Mouse (Mus musculus): ENCODE measurements around the gene Hoxd13. TPM values are rescaled to one million over a fixed set of nuclear protein-coding genes. Genes with fewer than 3 reads are reported as not detected.

Hoxd13 gene
- polyA plus RNA-seq, 2 experiments = 0.29 TPM; not detected in 1

DNA sequence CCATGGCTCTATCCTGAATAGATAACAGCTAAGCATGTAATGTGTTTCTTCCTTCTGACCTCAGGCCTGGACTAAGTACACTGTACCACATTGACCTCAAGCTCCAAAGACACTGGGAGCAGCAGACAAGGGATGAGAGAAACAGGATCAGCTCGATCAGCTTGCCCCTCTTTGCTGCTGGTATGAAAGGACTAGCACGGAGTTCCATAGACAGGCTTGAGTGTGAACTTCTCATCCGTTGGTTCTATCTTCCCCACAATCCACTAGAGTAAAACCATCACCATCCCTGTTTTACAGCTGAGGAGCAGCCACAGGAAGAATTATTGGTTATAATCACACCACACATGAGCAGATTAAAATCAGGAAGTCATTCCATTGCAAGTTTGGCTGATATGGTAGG, 22.5 kb upstream of the Hoxd13 start:
- no peak overlapping the region for H3K4me2 ChIP-seq (ENCODE audit: low read depth)
- WGBS (ENCODE audit: insufficient replicate concordance) = 47% methylated on average over 3 of the region's 3 CpGs

DNA sequence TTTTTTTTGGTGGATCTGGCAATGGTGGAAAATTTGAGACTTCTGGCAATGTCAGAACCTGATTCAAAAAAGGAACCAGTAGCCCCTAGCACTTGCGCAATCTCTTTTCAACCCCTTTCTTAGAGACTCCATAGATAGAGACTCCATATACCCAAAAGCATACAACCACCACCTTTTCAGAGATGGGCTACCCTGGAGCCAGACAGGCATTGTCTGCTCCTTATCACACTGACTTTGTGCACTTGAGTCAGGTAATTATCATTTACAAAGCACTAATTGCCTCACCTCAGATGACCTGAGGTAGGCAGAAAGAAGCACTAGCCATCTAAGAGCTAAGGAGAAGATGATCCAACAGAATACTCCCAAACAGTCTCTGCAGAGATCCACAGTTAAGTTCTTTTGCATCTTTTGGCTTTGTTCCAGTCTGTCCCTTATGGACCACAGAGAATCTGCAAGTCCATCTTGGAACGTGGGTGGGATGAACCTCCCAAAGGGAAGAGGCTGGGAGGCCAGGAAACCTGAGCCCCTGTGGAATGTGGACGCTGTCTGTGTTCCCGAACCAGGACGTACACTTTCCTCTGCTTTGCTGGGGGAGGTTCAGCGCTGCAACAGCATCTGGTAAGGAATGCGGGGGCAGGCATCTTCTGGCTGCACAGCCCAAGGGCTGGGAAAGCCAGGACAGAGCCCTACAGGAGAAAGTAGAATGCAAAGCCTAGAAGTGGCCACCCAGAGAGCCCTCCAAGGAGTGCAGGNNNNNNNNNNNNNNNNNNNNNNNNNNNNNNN, 20.8 kb upstream of the Hoxd13 start:
- Histone ChIP-seq H3K36me3 (replicated peaks; ENCODE audit: control insufficient read depth, insufficient read depth, low read depth) (no peaks in the 10 kb centered on the region), H3K4me2 (ENCODE audit: low read depth) (no peak overlapping the region), H3K4me3 (ENCODE audit: insufficient read depth in 1 of 2, low read depth in 2 of 2, low read length in 2 of 2) (no peak overlapping the region), H3K9ac (replicated peaks) (no peak overlapping the region), H3K9me3 (ENCODE audit: control insufficient read depth, low read length) (no peaks in the 10 kb centered on the region), H3K27ac (no peak overlapping the region), H3K4me1 (replicated peaks; ENCODE audit: control insufficient read depth in 2 of 2, insufficient read depth in 2 of 2, low read length in 1 of 2) (no peaks in the 10 kb centered on the region), H3K27me3 (ENCODE audit: control insufficient read depth, insufficient read depth, low read length) (peaks cover 58% of the 10 kb centered on the region)
- DNase-seq (ENCODE audit: low read depth in 3 of 3, low spot score in 3 of 3) (no peak), ATAC-seq (ENCODE audit: insufficient read depth) (no peak)
- no peak for TF ChIP-seq EP300 (IDR thresholded peaks at IDR 0.05; ENCODE audit: low read depth)
- TF ChIP-seq CTCF (IDR thresholded peaks at IDR 0.05; ENCODE audit: low read depth) = no peak
- WGBS (ENCODE audit: insufficient replicate concordance) = 12% methylated on average over 7 of the region's 7 CpGs

More for the DNA sequence above, 22.5 kb upstream of the Hoxd13 start:
- no peak overlapping the region for H3K9ac ChIP-seq (replicated peaks)
- H3K27ac ChIP-seq = no peak overlapping the region
- ATAC-seq (ENCODE audit: insufficient read depth) (no peak), DNase-seq (ENCODE audit: low read depth in 3 of 3, low spot score in 3 of 3) (no peak)
- H3K36me3 ChIP-seq (replicated peaks; ENCODE audit: control insufficient read depth, insufficient read depth, low read depth) = no peaks in the 10 kb centered on the region
- H3K4me3 ChIP-seq (ENCODE audit: insufficient read depth in 1 of 2, low read depth in 2 of 2, low read length in 2 of 2) = no peak overlapping the region
- H3K4me1 ChIP-seq (replicated peaks; ENCODE audit: control insufficient read depth in 2 of 2, insufficient read depth in 2 of 2, low read length in 1 of 2) = no peaks in the 10 kb centered on the region
- no peak for TF ChIP-seq EP300 (IDR thresholded peaks at IDR 0.05; ENCODE audit: low read depth)
- TF ChIP-seq CTCF (IDR thresholded peaks at IDR 0.05; ENCODE audit: low read depth) = no peak
- H3K27me3 ChIP-seq (ENCODE audit: control insufficient read depth, insufficient read depth, low read length) = peaks cover 41% of the 10 kb centered on the region
- H3K9me3 ChIP-seq (ENCODE audit: control insufficient read depth, low read length) = no peaks in the 10 kb centered on the region

- no peaks in the 10 kb centered on the region for H3K36me3 ChIP-seq (replicated peaks; ENCODE audit: control insufficient read depth, insufficient read depth, low read depth)
- no peak overlapping the region for H3K27ac ChIP-seq
- H3K4me1 ChIP-seq (replicated peaks; ENCODE audit: control insufficient read depth in 2 of 2, insufficient read depth in 2 of 2, low read length in 1 of 2) = no peaks in the 10 kb centered on the region
- H3K4me3 ChIP-seq (ENCODE audit: insufficient read depth in 1 of 2, low read depth in 2 of 2, low read length in 2 of 2) = no peak overlapping the region
- no peak for ATAC-seq (ENCODE audit: insufficient read depth)
- H3K4me2 ChIP-seq (ENCODE audit: low read depth) = no peak overlapping the region
- H3K9me3 ChIP-seq (ENCODE audit: control insufficient read depth, low read length) = no peaks in the 10 kb centered on the region
- H3K27me3 ChIP-seq (ENCODE audit: control insufficient read depth, insufficient read depth, low read length) = peaks cover 91% of the 10 kb centered on the region
- no peak for TF ChIP-seq EP300 (IDR thresholded peaks at IDR 0.05; ENCODE audit: low read depth)
- DNase-seq (ENCODE audit: low read depth in 3 of 3, low spot score in 3 of 3) = no peak
- no peak overlapping the region for H3K9ac ChIP-seq (replicated peaks)
- 27% methylated on average over 2 of the region's 2 CpGs for whole genome bisulfite sequencing (ENCODE audit: insufficient replicate concordance)
Measured at GRCm38 (mm10) chr2:74652996-74653340, 15.1 kb upstream of the Hoxd13 start.

- Histone ChIP-seq H3K36me3 (replicated peaks; ENCODE audit: control insufficient read depth, insufficient read depth, low read depth) (no peaks in the 10 kb centered on the region), H3K4me3 (ENCODE audit: insufficient read depth in 1 of 2, low read depth in 2 of 2, low read length in 2 of 2) (no peak overlapping the region), H3K27me3 (ENCODE audit: control insufficient read depth, insufficient read depth, low read length) (peaks cover 91% of the 10 kb centered on the region), H3K9me3 (ENCODE audit: control insufficient read depth, low read length) (no peaks in the 10 kb centered on the region), H3K4me2 (ENCODE audit: low read depth) (no peak overlapping the region), H3K4me1 (replicated peaks; ENCODE audit: control insufficient read depth in 2 of 2, insufficient read depth in 2 of 2, low read length in 1 of 2) (no peaks in the 10 kb centered on the region), H3K9ac (replicated peaks) (no peak overlapping the region), H3K27ac (no peak overlapping the region)
- ATAC-seq (ENCODE audit: insufficient read depth) = no peak
- 10% methylated on average over 17 of the region's 17 CpGs for WGBS (ENCODE audit: insufficient replicate concordance)
- TF ChIP-seq CTCF (IDR thresholded peaks at IDR 0.05; ENCODE audit: low read depth) (no peak), EP300 (IDR thresholded peaks at IDR 0.05; ENCODE audit: low read depth) (no peak)
- DNase-seq (ENCODE audit: low read depth in 3 of 3, low spot score in 3 of 3) = no peak
Measured at GRCm38 (mm10) chr2:74653781-74654535, 14.2 kb upstream of the Hoxd13 start.

DNA sequence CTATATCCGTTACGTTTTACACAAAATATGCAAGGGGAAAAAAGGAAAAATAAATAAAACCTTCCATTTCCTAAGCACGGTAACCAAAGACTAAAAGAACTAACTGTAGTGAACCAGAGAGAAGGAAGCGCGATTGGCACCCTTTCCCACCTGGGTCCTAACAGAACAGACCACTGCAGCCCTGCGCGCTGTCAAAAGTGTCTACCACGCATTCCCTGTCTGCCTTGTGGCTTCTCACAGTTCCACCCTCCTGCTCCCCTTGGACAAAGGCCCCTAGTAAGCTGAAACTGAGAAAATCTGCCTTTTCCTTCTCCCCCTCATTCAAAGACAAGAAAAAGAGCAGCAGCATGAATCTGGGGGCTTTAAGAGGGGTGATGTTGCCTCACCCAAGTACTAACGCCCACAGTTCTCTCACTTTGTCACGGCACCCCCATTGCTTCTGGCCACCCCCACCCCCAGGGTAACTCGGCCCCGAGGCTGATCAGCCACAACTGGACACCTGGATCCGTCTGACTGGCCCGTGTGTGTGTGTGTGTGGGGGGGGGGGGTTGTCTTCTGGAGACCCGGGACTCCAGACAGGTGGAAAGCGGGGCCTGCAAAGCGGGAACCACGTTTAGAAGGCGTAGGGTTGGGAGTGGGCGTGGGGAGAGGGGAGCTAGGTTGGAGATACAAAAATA, 13.2 kb upstream of the Hoxd13 start:
- no peak overlapping the region for H3K27ac ChIP-seq
- no peak for DNase-seq (ENCODE audit: low read depth in 3 of 3, low spot score in 3 of 3)
- no peak for TF ChIP-seq CTCF (IDR thresholded peaks at IDR 0.05; ENCODE audit: low read depth)
- WGBS (ENCODE audit: insufficient replicate concordance) = 9% methylated on average over 18 of the region's 20 CpGs
- no peak overlapping the region for H3K4me3 ChIP-seq (ENCODE audit: insufficient read depth in 1 of 2, low read depth in 2 of 2, low read length in 2 of 2)
- peaks cover 91% of the 10 kb centered on the region for H3K27me3 ChIP-seq (ENCODE audit: control insufficient read depth, insufficient read depth, low read length)
- H3K9ac ChIP-seq (replicated peaks) = no peak overlapping the region
- no peaks in the 10 kb centered on the region for H3K36me3 ChIP-seq (replicated peaks; ENCODE audit: control insufficient read depth, insufficient read depth, low read depth)
- H3K4me2 ChIP-seq (ENCODE audit: low read depth) = no peak overlapping the region
- no peaks in the 10 kb centered on the region for H3K9me3 ChIP-seq (ENCODE audit: control insufficient read depth, low read length)
- H3K4me1 ChIP-seq (replicated peaks; ENCODE audit: control insufficient read depth in 2 of 2, insufficient read depth in 2 of 2, low read length in 1 of 2) = no peaks in the 10 kb centered on the region
- ATAC-seq (ENCODE audit: insufficient read depth) = no peak
